Mouse (Mus musculus) liver, embryonic 11.5 days (tissue): ENCODE data around the gene Rbm48. TPM values are rescaled to one million over a fixed set of nuclear protein-coding genes. Genes with fewer than 3 reads are reported as not detected.
"Not testable (repeated sequence)": the region's sequence is repeated elsewhere in the genome, so short reads cannot be mapped to it uniquely, and the experiment has no call there.

Experiments used
- ATAC-seq: fragments of 200-750 bp; cut with Nextera tagmentation; replicated peaks from 2 replicates; pipeline ENCODE4 v1.8.0; 2017; ENCODE audit warnings: moderate number of reproducible peaks, mild to moderate bottlenecking, moderate TSS enrichment, moderate library complexity; ENCODE audit not compliant: low FRiP score
- DNase-seq: peaks from one replicate; pipeline ENCODE4 v3.0.0-alpha.2; 2017; ENCODE audit warnings: low spot score
- H3K27ac ChIP-seq: fragments of 300-500 bp; sonication (generic); 2 replicates; pipeline ENCODE4 v1.5.1; 2014; ENCODE audit warnings: mild to moderate bottlenecking, low read depth, low read length, control low read depth
- H3K27me3 ChIP-seq: fragments of 300-500 bp; sonication (generic); replicated peaks from 2 replicates; pipeline ENCODE4 v1.6.1; 2014; ENCODE audit warnings: low read length, mixed read lengths; ENCODE audit not compliant: control insufficient read depth, insufficient read depth
- H3K36me3 ChIP-seq: fragments of 300-500 bp; sonication (generic); 2 replicates; pipeline ENCODE4 v1.6.1; 2014; ENCODE audit warnings: mild to moderate bottlenecking, low read length, moderate library complexity, mixed read lengths; ENCODE audit not compliant: control insufficient read depth, insufficient read depth
- H3K4me1 ChIP-seq: fragments of 300-500 bp; sonication (generic); replicated peaks from 2 replicates; pipeline ENCODE4 v1.6.1; 2014; ENCODE audit warnings: low read length, mixed read lengths; ENCODE audit not compliant: control insufficient read depth, insufficient read depth
- H3K4me2 ChIP-seq: fragments of 300-500 bp; sonication (generic); 2 replicates; pipeline ENCODE4 v1.6.1; 2014; ENCODE audit warnings: mild to moderate bottlenecking, control low read depth, moderate library complexity
- H3K4me3 ChIP-seq: fragments of 300-500 bp; sonication (generic); 2 replicates; pipeline ENCODE4 v1.5.1; 2014; ENCODE audit warnings: low read depth, low read length, control low read depth
- H3K9ac ChIP-seq: fragments of 300-500 bp; sonication (generic); 2 replicates; pipeline ENCODE4 v1.6.1; 2014; ENCODE audit warnings: low read depth, low read length, control low read depth
- H3K9me3 ChIP-seq: fragments of 300-500 bp; sonication (generic); 2 replicates; pipeline ENCODE4 v1.6.1; 2016; ENCODE audit warnings: low read length, inconsistent platforms, mixed read lengths; ENCODE audit not compliant: control insufficient read depth
- WGBS: fragments of 180-500 bp; shearing (Covaris S2); extraction: QIAGEN DNeasy Blood & Tissue Kit; methylation state at CpG from one replicate; pipeline ENCODE4 v1.1.7; 2014; 5-methylcytosine and 5-hydroxymethylcytosine counted together
- polyA plus RNA-seq: library from polyadenylated mRNA; unstranded; fragments of >200 nt; fragmentation: Nextera tagmentation; extraction: Ambion mirVana; gene quantifications from 2 replicates; pipeline ENCODE4 v1.2.1, GENCODE M21; 2014

Gene Rbm48
- polyA plus RNA-seq, 1 experiment from 2014 or later, result 12.7 TPM

DNA sequence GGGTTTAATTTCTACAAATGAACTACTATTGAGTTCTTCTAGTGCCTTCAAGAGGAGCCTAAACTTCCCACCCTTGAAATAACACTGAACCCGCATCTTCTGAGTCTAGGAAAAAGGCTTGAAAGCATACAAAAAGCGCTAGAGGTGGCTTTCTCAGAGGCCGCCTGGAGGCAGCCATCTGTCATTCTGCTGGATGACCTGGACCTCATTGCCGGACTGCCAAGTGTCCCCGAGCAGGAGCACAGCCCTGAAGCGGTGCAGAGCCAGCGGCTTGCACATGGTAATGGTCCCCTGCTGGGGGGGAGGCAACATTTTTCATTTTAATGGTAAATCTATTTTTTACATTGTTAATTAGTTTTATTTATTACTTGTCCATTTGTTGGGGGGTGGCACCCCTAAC is 24.1 kb upstream of the Rbm48 start:
- WGBS, result 88% methylated on average over 7 of the region's 7 CpGs
- no peak for DNase-seq
- H3K36me3 ChIP-seq, result peaks cover 14% of the 10 kb centered on the region; the same call in 1 of the 2 replicates

DNA sequence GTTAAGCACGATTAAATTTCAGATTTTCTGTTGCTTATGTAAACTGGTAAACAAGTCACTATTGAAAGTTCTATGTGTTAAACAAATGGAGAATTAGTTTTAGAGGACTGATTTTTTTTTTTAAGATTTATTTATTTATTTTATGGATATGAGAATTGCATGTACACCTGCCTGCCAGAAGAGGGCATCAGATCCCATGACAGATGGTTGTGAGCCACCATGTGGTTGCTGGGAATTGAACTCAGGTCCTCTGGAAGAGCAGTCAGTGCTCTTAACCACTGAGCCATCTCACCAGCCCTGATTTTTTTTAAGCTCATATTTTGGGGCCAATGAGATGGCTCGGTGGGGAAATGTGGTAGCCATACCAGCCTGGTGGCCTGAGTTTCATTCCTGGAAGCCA is 15.4 kb upstream of the Rbm48 start:
- not testable (repeated sequence) for H3K9ac ChIP-seq, H3K4me2 ChIP-seq, H3K27me3 ChIP-seq, H3K36me3 ChIP-seq, H3K27ac ChIP-seq, H3K4me1 ChIP-seq, DNase-seq, H3K9me3 ChIP-seq, H3K4me3 ChIP-seq, ATAC-seq
- 89% methylated on average over 2 of the region's 2 CpGs for WGBS

More for the DNA sequence above, 24.1 kb upstream of the Rbm48 start:
- H3K4me1 ChIP-seq, result no peaks in the 10 kb centered on the region
- no peaks in the 10 kb centered on the region for H3K9me3 ChIP-seq
- H3K27ac ChIP-seq, result no peak overlapping the region
- no peaks in the 10 kb centered on the region for H3K27me3 ChIP-seq
- no peak overlapping the region for H3K4me2 ChIP-seq
- no peak overlapping the region for H3K9ac ChIP-seq
- H3K4me3 ChIP-seq, result no peak overlapping the region
- ATAC-seq, result no peak

GRCm38 (mm10) chr5:3609241-3609640 is 12.9 kb upstream of the Rbm48 start:
- peaks cover 9% of the 10 kb centered on the region for H3K36me3 ChIP-seq
- 96% methylated on average over 7 of the region's 7 CpGs for WGBS
- DNase-seq (no peak), ATAC-seq (no peak)
- H3K27ac ChIP-seq, result no peak overlapping the region
- no peaks in the 10 kb centered on the region for H3K4me1 ChIP-seq
- H3K4me2 ChIP-seq, result no peak overlapping the region
- H3K9ac ChIP-seq, result no peak overlapping the region
- H3K9me3 ChIP-seq, result no peaks in the 10 kb centered on the region
- H3K27me3 ChIP-seq, result no peaks in the 10 kb centered on the region
- no peak overlapping the region for H3K4me3 ChIP-seq

- H3K4me2 ChIP-seq, result no peak overlapping the region
- no peaks in the 10 kb centered on the region for H3K9me3 ChIP-seq
- no peak for DNase-seq
- H3K36me3 ChIP-seq, result peaks cover 5% of the 10 kb centered on the region; the same call in 1 of the 2 replicates
- no peak overlapping the region for H3K9ac ChIP-seq
- H3K27me3 ChIP-seq, result no peaks in the 10 kb centered on the region
- no peak overlapping the region for H3K27ac ChIP-seq
- 94% methylated on average over 9 of the region's 9 CpGs for WGBS
- no peak for ATAC-seq
- H3K4me3 ChIP-seq, result no peak overlapping the region
- H3K4me1 ChIP-seq, result no peaks in the 10 kb centered on the region
These were observed 10.7 kb upstream of the Rbm48 start for GRCm38 (mm10) chr5:3607114-3607513.

DNA sequence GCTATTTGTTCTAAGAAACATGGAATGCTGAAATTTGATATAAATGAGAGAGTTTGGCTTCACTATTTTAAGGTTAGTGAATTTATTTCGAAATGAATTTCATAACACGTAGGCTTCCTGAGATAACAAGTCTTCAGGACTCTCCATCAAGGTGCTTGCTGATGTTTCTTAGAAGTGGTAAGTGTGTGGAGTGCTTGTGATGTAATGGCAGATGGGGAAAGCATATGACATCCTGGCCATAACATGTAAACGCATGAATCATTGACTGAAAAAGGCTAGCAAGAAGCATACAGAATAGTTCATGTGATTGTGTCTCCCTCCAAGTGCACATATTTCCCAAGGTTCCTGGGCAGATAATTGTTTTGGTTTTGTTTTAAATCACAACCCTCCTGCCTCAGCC is 4.4 kb upstream of the Rbm48 start:
- H3K27ac ChIP-seq, result no peak overlapping the region
- H3K4me1 ChIP-seq, result no peaks in the 10 kb centered on the region; the same call in 1 of the 2 replicates
- no peak overlapping the region for H3K4me2 ChIP-seq
- DNase-seq (no peak), ATAC-seq (no peak)
- peaks cover 5% of the 10 kb centered on the region; the same call in 1 of the 2 replicates for H3K36me3 ChIP-seq
- no peaks in the 10 kb centered on the region for H3K27me3 ChIP-seq
- H3K4me3 ChIP-seq, result no peak overlapping the region
- H3K9me3 ChIP-seq, result no peaks in the 10 kb centered on the region
- no peak overlapping the region for H3K9ac ChIP-seq
- WGBS, result 82% methylated on average over 3 of the region's 3 CpGs

DNA sequence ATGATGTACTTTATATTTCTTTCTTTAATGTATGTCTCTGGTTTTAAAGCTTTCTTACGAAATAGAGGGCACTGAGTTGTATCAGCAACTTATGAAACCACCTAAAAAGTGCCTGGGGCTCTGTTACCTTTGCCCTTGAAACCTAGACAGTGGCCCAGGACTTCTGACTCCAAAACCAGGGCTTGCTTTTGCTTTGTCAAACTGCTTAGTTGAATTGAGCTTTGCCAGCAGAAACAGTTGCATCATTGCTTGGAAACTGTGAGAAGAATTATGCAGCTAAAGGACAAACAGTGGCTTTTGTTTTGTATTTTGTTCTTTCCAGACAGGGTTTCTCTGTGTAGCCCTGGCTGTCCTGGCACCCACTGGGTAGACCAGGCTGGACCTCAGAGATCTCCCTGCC is 3.9 kb upstream of the Rbm48 start:
- Histone ChIP-seq H3K4me3 (no peak overlapping the region), H3K4me1 (peaks cover under 1% of the 10 kb centered on the region; the same call in 1 of the 2 replicates), H3K4me2 (no peak overlapping the region), H3K9me3 (no peaks in the 10 kb centered on the region), H3K27ac (no peak overlapping the region), H3K9ac (no peak overlapping the region), H3K36me3 (no peaks in the 10 kb centered on the region; the same call in 1 of the 2 replicates), H3K27me3 (no peaks in the 10 kb centered on the region)
- DNase-seq (no peak), ATAC-seq (no peak)
- 79% methylated on average over 1 of the region's 1 CpGs for WGBS

- no peak overlapping the region for H3K4me3 ChIP-seq
- H3K27ac ChIP-seq, result no peak overlapping the region
- no peaks in the 10 kb centered on the region for H3K36me3 ChIP-seq
- H3K9ac ChIP-seq, result no peak overlapping the region
- 85% methylated on average over 5 of the region's 5 CpGs for WGBS
- peaks cover 7% of the 10 kb centered on the region for H3K4me1 ChIP-seq
- H3K27me3 ChIP-seq, result no peaks in the 10 kb centered on the region
- ATAC-seq (no peak), DNase-seq (no peak)
- H3K4me2 ChIP-seq, result no peak overlapping the region
- H3K9me3 ChIP-seq, result no peaks in the 10 kb centered on the region
These were observed 2.4 kb upstream of the Rbm48 start for GRCm38 (mm10) chr5:3598766-3599165.

DNA sequence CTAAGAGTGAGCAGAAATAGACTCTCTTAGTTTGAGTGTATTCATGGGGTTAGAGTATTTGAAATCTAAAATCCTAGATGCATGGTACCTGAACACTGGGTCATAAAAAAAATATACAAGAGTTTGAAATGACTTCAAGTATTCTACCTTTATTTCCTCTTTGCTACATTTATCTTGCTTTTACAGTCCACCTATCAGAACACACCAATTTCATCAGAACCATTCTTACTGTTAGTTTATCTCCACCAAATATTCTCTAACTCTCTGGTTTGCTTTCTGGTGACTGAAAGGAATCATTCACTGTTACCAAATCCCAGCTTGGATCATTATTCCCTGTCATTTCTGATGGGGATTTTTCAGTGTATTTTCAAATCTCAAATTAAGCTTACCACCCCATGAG is 786 bp upstream of the Rbm48 start:
- Histone ChIP-seq H3K4me1 (peaks cover 7% of the 10 kb centered on the region), H3K9ac (no peak overlapping the region), H3K27me3 (no peaks in the 10 kb centered on the region), H3K4me2 (peak overlapping the region; percentile 68), H3K27ac (no peak overlapping the region), H3K9me3 (no peaks in the 10 kb centered on the region), H3K4me3 (peak overlapping the region; percentile 71), H3K36me3 (0 out of 2 replicates have a peak, but pooled peaks cover 2% of the 10 kb centered on the region)
- DNase-seq, result no peak
- ATAC-seq, result no peak

- Histone ChIP-seq H3K4me2 (peak within 1 kb of the TSS; percentile 77), H3K36me3 (peaks cover 9% of the 10 kb centered on the region), H3K27ac (peak within 1 kb of the TSS; percentile 57), H3K4me1 (peaks cover 7% of the 10 kb centered on the region), H3K9ac (peak within 1 kb of the TSS; percentile 75), H3K27me3 (no peaks in the 10 kb centered on the region), H3K9me3 (no peaks in the 10 kb centered on the region), H3K4me3 (peak within 1 kb of the TSS; percentile 71)
- DNase-seq (peak; percentile 91), ATAC-seq (peak; percentile 98)
- under 1% methylated on average over 50 of the region's 50 CpGs for WGBS
These were observed 539 bp downstream of the Rbm48 start, which contains the start of gene Pex1 for GRCm38 (mm10) chr5:3595693-3596398. Gene Pex1 (plus strand): TSS chr5:3596066.
